Mouse (Mus musculus): ENCODE data around the gene Slc25a42. TPM values are rescaled to one million over a fixed set of nuclear protein-coding genes. Genes with fewer than 3 reads are reported as not detected.

Slc25a42 gene
- total RNA-seq, 2 experiments from 2014 or later: 44.8 to 49.7 TPM

GRCm38 (mm10) chr8:70170116-70170515 lies 42.0 kb downstream of the Slc25a42 start:
- DNase-seq: no peak

- peak; percentile 39 to 50 for DNase-seq
Measured at GRCm38 (mm10) chr8:70166504-70167110, 45.5 kb downstream of the Slc25a42 start.

GRCm38 (mm10) chr8:70163316-70163715 lies 48.8 kb downstream of the Slc25a42 start:
- DNase-seq: no peak

GRCm38 (mm10) chr8:70160015-70160414 lies 52.1 kb downstream of the Slc25a42 start:
- DNase-seq: no peak

GRCm38 (mm10) chr8:70159211-70159610 lies 52.9 kb downstream of the Slc25a42 start:
- DNase-seq: no peak

GRCm38 (mm10) chr8:70158069-70158853 lies 53.8 kb downstream of the Slc25a42 start:
- DNase-seq: peak; percentile 50 to 64

GRCm38 (mm10) chr8:70157240-70157800 lies 54.8 kb downstream of the Slc25a42 start:
- DNase-seq: no peak

- DNase-seq: peak; percentile 47 to 49
Measured at GRCm38 (mm10) chr8:70152537-70153257, 59.4 kb downstream of the Slc25a42 start.

- DNase-seq: no peak
Measured at GRCm38 (mm10) chr8:70150158-70150557, 61.9 kb downstream of the Slc25a42 start.

- no peak for DNase-seq
Measured at GRCm38 (mm10) chr8:70147678-70148607, 64.2 kb downstream of the Slc25a42 start.

GRCm38 (mm10) chr8:70139981-70140380 lies 72.1 kb downstream of the Slc25a42 start:
- DNase-seq: no peak

GRCm38 (mm10) chr8:70139026-70139857 lies 72.9 kb downstream of the Slc25a42 start, which contains the start of the genes Rfxank, Borcs8 and Mef2b:
Gene Rfxank, minus strand, starts transcription at chr8:70139154.
Gene Borcs8, plus strand, starts transcription at chr8:70139499.
Gene Mef2b, plus strand, starts transcription at chr8:70139711.
- peak; percentile 97 to 98 for DNase-seq

- no peak for DNase-seq
Measured at GRCm38 (mm10) chr8:70137890-70138289, 74.2 kb downstream of the Slc25a42 start.

GRCm38 (mm10) chr8:70136591-70136990 lies 75.5 kb downstream of the Slc25a42 start:
- DNase-seq: no peak

GRCm38 (mm10) chr8:70134931-70135330 lies 77.2 kb downstream of the Slc25a42 start:
- no peak for DNase-seq

Other genes starting within 250 kb of the Slc25a42 start
- gene Gatad2a, start 215.9 kb downstream of the Slc25a42 start, total RNA-seq (2021): 10 to 100 TPM; 31.4 to 33.4 TPM
- gene Mau2, start 169.6 kb downstream of the Slc25a42 start, total RNA-seq (2021): 10 to 100 TPM; 77.3 to 80.9 TPM
- gene Sugp1, start 169.5 kb downstream of the Slc25a42 start, total RNA-seq (2021): 10 to 100 TPM; 47.0 to 51.3 TPM
- 1 to 10 TPM; 5.0 to 8.5 TPM for gene Tm6sf2, start 139.4 kb downstream of the Slc25a42 start, total RNA-seq (2021)
- gene Hapln4, start 128.8 kb downstream of the Slc25a42 start, total RNA-seq (2021): 10 to 100 TPM; 73.7 to 91.3 TPM
- gene Ncan, start 91.4 kb downstream of the Slc25a42 start, total RNA-seq (2021): 100 to 1,000 TPM; 167 to 170 TPM
- 10 to 100 TPM; 25.4 to 30.5 TPM for gene Nr2c2ap, start 81.0 kb downstream of the Slc25a42 start, total RNA-seq (2021)
- gene Rfxank, start 73.2 kb downstream of the Slc25a42 start, total RNA-seq (2021): 10 to 100 TPM; 14.0 to 15.3 TPM
- 10 to 100 TPM; 43.9 to 50.8 TPM for gene Borcs8, start 72.8 kb downstream of the Slc25a42 start, total RNA-seq (2021)
- gene Mef2b, start 72.6 kb downstream of the Slc25a42 start, total RNA-seq (2021): under 1 TPM; 0.27 to 0.38 TPM
- gene Tmem161a, start 39.9 kb downstream of the Slc25a42 start, total RNA-seq (2021): 10 to 100 TPM; 43.5 to 57.1 TPM
- gene Sugp2, start 21.9 kb upstream of the Slc25a42 start, total RNA-seq (2021): 100 to 1,000 TPM; 118 to 126 TPM
- 10 to 100 TPM; 47.0 to 50.5 TPM for gene Armc6, start 22.2 kb upstream of the Slc25a42 start, total RNA-seq (2021)
- gene Homer3, start 70.5 kb upstream of the Slc25a42 start, total RNA-seq (2021): 10 to 100 TPM; 77.3 to 86.6 TPM
- gene Ddx49, start 90.2 kb upstream of the Slc25a42 start, total RNA-seq (2021): 10 to 100 TPM; 39.7 to 40.2 TPM
- 100 to 1,000 TPM; 129 to 133 TPM for gene Cope, start 90.2 kb upstream of the Slc25a42 start, total RNA-seq (2021)
- 100 to 1,000 TPM; 116 to 127 TPM for gene Cers1, start 103.5 kb upstream of the Slc25a42 start, total RNA-seq (2021)
- 10 to 100 TPM; 11.2 to 18.7 TPM for gene Gdf1, start 117.5 kb upstream of the Slc25a42 start, total RNA-seq (2021)
- gene Upf1, start 141.0 kb upstream of the Slc25a42 start, total RNA-seq (2021): 10 to 100 TPM; 70.4 to 72.6 TPM
- under 1 TPM; 0.32 to 0.91 TPM for gene Comp, start 161.3 kb upstream of the Slc25a42 start, total RNA-seq (2021)
- 100 to 1,000 TPM; 181 to 187 TPM for gene Crtc1, start 227.3 kb upstream of the Slc25a42 start, total RNA-seq (2021)